Mouse (Mus musculus) brain, embryonic 14.5 days (tissue): ENCODE measurements around the gene Ercc6l2.

Experiments
- CTCF ChIP-seq: fragments of 200-500 bp; IDR thresholded peaks from 2 replicates; pipeline ENCODE4 v1.5.1; 2012; ENCODE audit warnings: inconsistent platforms, mild to moderate bottlenecking, moderate library complexity, borderline replicate concordance; ENCODE audit not compliant: insufficient read depth, insufficient read length; ENCODE audit errors: extremely low read depth
- POLR2A ChIP-seq: fragments of 200-500 bp; IDR thresholded peaks from 2 replicates; pipeline ENCODE4 v1.6.1; 2012; ENCODE audit warnings: mild to moderate bottlenecking, inconsistent platforms, borderline replicate concordance; ENCODE audit not compliant: poor library complexity, insufficient read depth, insufficient read length, severe bottlenecking; ENCODE audit errors: extremely low read depth

DNA sequence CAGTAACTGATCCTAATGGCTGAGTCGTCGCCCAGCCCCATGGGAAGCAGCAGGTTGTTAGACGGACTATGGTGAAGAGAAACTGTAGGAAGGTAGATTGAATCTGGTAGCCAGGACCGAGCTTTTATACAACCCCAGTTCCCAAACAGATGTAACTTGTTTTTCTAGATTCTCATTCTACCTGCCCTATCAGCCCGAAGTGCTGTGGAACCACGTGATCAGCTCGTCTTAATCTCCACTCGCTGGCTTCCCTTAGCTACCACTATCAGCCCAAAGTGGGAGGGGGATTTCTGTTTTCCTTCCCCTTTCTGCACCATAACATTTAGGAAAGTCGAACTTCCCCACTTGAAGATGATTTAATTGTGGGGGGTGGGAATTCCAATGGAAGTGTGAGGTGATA is 121.3 kb downstream of the Ercc6l2 start:
- no peak for TF ChIP-seq POLR2A
- TF ChIP-seq CTCF: no peak
